Comparison of ENCODE assay signal across 1 mouse cellular context in the genomic region with DNA sequence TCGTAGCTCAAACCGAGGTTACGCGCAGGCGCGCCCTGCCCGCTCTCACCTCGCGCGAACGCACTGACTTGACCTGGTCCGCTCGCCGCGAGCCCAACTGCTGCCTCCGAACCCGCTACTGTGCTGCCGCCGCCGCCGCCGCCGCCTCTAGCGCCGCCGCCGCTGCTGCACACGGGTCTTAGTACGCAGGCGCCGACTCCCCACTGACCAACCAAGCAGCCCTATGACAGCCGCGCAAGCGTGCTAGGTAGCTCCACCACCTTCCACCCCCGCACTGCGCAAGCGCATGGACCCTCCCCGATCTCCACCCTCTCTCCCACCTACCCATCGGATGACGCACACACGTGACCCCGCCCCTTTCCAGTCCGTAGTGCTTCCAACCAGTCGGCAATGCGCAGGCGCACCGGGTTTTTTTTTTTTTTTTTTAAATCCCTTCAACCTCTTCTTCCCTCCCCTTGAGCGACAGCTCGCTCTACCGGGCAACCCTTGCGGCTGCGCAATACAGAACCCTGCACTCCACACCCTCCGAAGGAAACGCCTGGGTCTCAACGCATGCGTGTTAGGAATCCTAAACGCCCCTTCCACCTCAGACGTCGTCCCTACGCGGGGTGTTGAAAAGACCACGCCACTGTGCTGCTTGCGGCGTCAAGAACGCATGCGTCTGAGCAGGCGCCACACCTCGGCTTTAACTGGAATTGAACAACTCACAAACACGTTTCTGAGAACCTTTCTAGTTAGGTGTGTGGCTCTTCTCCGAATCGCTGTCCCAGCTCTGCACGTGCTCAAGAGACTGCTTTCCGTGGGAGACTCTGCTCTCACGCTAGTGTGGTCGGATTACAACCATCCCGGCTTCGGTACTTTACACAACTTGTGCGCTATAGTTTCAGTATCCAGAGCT.
TF ChIP-seq lines count a peak whose summit lies in the region.

A gene (minus strand): TSS at position 845 of the 898 bp plus-strand sequence.

TF ChIP-seq in MEL, 35 proteins besides CTCF, POLR2A, EP300 and RAD21 (continued from another document):
- TF ChIP-seq RCOR1 (IDR thresholded peaks at IDR 0.05; ENCODE audit: low read depth, low read length) (no peak; the same call in 1 of the 2 replicates), ETS1 (IDR thresholded peaks at IDR 0.05; ENCODE audit: low read depth, low read length) (peak; percentile 58), MEF2A (IDR thresholded peaks at IDR 0.05; ENCODE audit: extremely low read depth, insufficient replicate concordance, low read depth, low read length, poor library complexity, severe bottlenecking) (no peak), GATA1 (IDR thresholded peaks at IDR 0.05; ENCODE audit: low read depth, low read length) (no peak), TBP (IDR thresholded peaks at IDR 0.05; ENCODE audit: low read depth, low read length) (peak; percentile 86), SMC3 (IDR thresholded peaks at IDR 0.05; ENCODE audit: low read depth, low read length) (peak; percentile 21; the same call in 1 of the 2 replicates), NELFE (IDR thresholded peaks at IDR 0.05; ENCODE audit: low read depth, low read length) (peak; percentile 95), ZMIZ1 (IDR thresholded peaks at IDR 0.05; ENCODE audit: low read depth, low read length) (peak; percentile 95), POLR2AphosphoS2 (IDR thresholded peaks at IDR 0.05; ENCODE audit: low read length) (peak; percentile 99)
